Mouse (Mus musculus): Measurements from ENCODE around the gene Ubap2l.

DNA sequence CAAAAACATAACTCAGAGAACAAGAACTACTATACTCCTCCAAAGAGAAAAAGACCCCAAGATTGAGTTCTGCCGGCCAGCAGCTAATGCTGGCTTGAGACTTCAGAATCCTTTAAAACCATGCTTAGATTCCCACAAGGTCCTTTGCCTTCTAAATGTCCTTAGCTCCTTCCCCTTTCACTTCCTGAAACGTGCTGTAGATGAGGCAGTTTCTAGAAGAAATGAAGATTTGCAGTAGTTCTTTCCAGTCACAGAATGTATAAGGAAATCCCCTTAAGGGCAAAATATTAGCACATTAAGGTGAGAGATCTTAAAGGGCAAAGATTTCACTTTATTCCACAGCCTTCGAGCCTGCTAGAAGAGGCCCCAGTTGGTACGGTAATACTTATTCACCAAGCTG lies 52.6 kb downstream of the Ubap2l start:
- TF ChIP-seq CTCF (IDR thresholded peaks at IDR 0.05; ENCODE audit: low read depth) (no peak), EP300 (IDR thresholded peaks at IDR 0.05; ENCODE audit: low read depth) (no peak)
